Mouse (Mus musculus): Measurements from ENCODE around the gene Col6a2.

GRCm38 (mm10) chr10:76645686-76646085, 22.3 kb upstream of the Col6a2 start:
- TF ChIP-seq CTCF (IDR thresholded peaks at IDR 0.05; ENCODE audit: insufficient read depth, low read length) (no peak), POLR2A (IDR thresholded peaks at IDR 0.05; ENCODE audit: borderline replicate concordance, extremely low read depth, low read depth, low read length) (no peak)
